Mouse (Mus musculus): ENCODE results near the gene Tor1b. TPM values are rescaled to one million over a fixed set of nuclear protein-coding genes. Genes with fewer than 3 reads are reported as not detected.

Gene Tor1b
- total RNA-seq, 2 experiments from 2014 or later, result 6.5 to 10.8 TPM

- ATAC-seq (replicated peaks; ENCODE audit: low FRiP score, poor library complexity, severe bottlenecking), result peak; percentile 93
Observed at GRCm38 (mm10) chr2:30981790-30982513, 29.2 kb downstream of the Tor1b start, which contains the start of the genes BC005624 and Usp20. TSS of gene BC005624 (minus strand) at chr2:30982201. TSS of gene Usp20 (plus strand) at chr2:30982279.

- no peak for ATAC-seq (replicated peaks; ENCODE audit: low FRiP score, poor library complexity, severe bottlenecking)
Observed at GRCm38 (mm10) chr2:30983024-30983423, 30.3 kb downstream of the Tor1b start.

GRCm38 (mm10) chr2:30985111-30986020 lies 32.6 kb downstream of the Tor1b start:
- ATAC-seq (replicated peaks; ENCODE audit: low FRiP score, poor library complexity, severe bottlenecking), result no peak

- ATAC-seq (replicated peaks; ENCODE audit: low FRiP score, poor library complexity, severe bottlenecking), result no peak
Observed at GRCm38 (mm10) chr2:30990221-30990620, 37.5 kb downstream of the Tor1b start.

- ATAC-seq (replicated peaks; ENCODE audit: low FRiP score, poor library complexity, severe bottlenecking), result no peak
Observed at GRCm38 (mm10) chr2:30994853-30995252, 42.1 kb downstream of the Tor1b start.

- no peak for ATAC-seq (replicated peaks; ENCODE audit: low FRiP score, poor library complexity, severe bottlenecking)
Observed at GRCm38 (mm10) chr2:30995432-30995996, 42.8 kb downstream of the Tor1b start.

- no peak for ATAC-seq (replicated peaks; ENCODE audit: low FRiP score, poor library complexity, severe bottlenecking)
Observed at GRCm38 (mm10) chr2:30998443-30999260, 45.9 kb downstream of the Tor1b start.

GRCm38 (mm10) chr2:31002857-31003256 lies 50.1 kb downstream of the Tor1b start:
- ATAC-seq (replicated peaks; ENCODE audit: low FRiP score, poor library complexity, severe bottlenecking), result no peak

GRCm38 (mm10) chr2:31005453-31005852 lies 52.7 kb downstream of the Tor1b start:
- ATAC-seq (replicated peaks; ENCODE audit: low FRiP score, poor library complexity, severe bottlenecking), result peak; percentile 46; the same call in 1 of the 2 replicates

- peak; percentile 83 for ATAC-seq (replicated peaks; ENCODE audit: low FRiP score, poor library complexity, severe bottlenecking)
Observed at GRCm38 (mm10) chr2:31006434-31006833, 53.7 kb downstream of the Tor1b start.

GRCm38 (mm10) chr2:31007208-31007607 lies 54.4 kb downstream of the Tor1b start:
- ATAC-seq (replicated peaks; ENCODE audit: low FRiP score, poor library complexity, severe bottlenecking), result no peak

Other genes starting within 250 kb of the Tor1b start
- gene 1700001O22Rik, start 149.3 kb upstream of the Tor1b start, total RNA-seq (2015; ENCODE audit: low replicate concordance), result not detected in 2 replicates
- gene 1700001O22Rik, start 149.3 kb upstream of the Tor1b start, total RNA-seq (2017; ENCODE audit: low replicate concordance), result not detected in 2 replicates
- 2.7 TPM in 2 replicates for gene Ntmt1, start 145.1 kb upstream of the Tor1b start, total RNA-seq (2015; ENCODE audit: low replicate concordance)
- gene Ntmt1, start 145.1 kb upstream of the Tor1b start, total RNA-seq (2017; ENCODE audit: low replicate concordance), result 3.9 TPM in 1 of 2 replicates, not detected in the other
- gene Asb6, start 122.6 kb upstream of the Tor1b start, total RNA-seq (2015; ENCODE audit: low replicate concordance), result 13.6 and 19.2 TPM in 2 replicates
- 40.6 and 42.2 TPM in 2 replicates for gene Asb6, start 122.6 kb upstream of the Tor1b start, total RNA-seq (2017; ENCODE audit: low replicate concordance)
- not detected in 2 replicates for gene Prrx2, start 118.0 kb upstream of the Tor1b start, total RNA-seq (2015; ENCODE audit: low replicate concordance)
- not detected in 2 replicates for gene Prrx2, start 118.0 kb upstream of the Tor1b start, total RNA-seq (2017; ENCODE audit: low replicate concordance)
- 0.38 and 2.1 TPM in 2 replicates for gene Ptges, start 23.1 kb upstream of the Tor1b start, total RNA-seq (2015; ENCODE audit: low replicate concordance)
- 0.42 and 2.3 TPM in 2 replicates for gene Ptges, start 23.1 kb upstream of the Tor1b start, total RNA-seq (2017; ENCODE audit: low replicate concordance)
- 13.6 and 14.4 TPM in 2 replicates for gene Tor1a, start 15.0 kb downstream of the Tor1b start, total RNA-seq (2015; ENCODE audit: low replicate concordance)
- gene Tor1a, start 15.0 kb downstream of the Tor1b start, total RNA-seq (2017; ENCODE audit: low replicate concordance), result 15.8 and 45.9 TPM in 2 replicates
- 13.6 and 14.2 TPM in 2 replicates for gene BC005624, start 29.2 kb downstream of the Tor1b start, total RNA-seq (2015; ENCODE audit: low replicate concordance)
- gene BC005624, start 29.2 kb downstream of the Tor1b start, total RNA-seq (2017; ENCODE audit: low replicate concordance), result 14.8 and 30.1 TPM in 2 replicates
- gene Usp20, start 29.3 kb downstream of the Tor1b start, total RNA-seq (2015; ENCODE audit: low replicate concordance), result 0.19 and 0.42 TPM in 2 replicates
- 0.60 and 0.84 TPM in 2 replicates for gene Usp20, start 29.3 kb downstream of the Tor1b start, total RNA-seq (2017; ENCODE audit: low replicate concordance)
- 15.5 and 20.4 TPM in 2 replicates for gene Fnbp1, start 189.0 kb downstream of the Tor1b start, total RNA-seq (2015; ENCODE audit: low replicate concordance)
- 2.9 and 6.1 TPM in 2 replicates for gene Fnbp1, start 189.0 kb downstream of the Tor1b start, total RNA-seq (2017; ENCODE audit: low replicate concordance)
- 2.5 and 10.7 TPM in 2 replicates for gene Gpr107, start 199.4 kb downstream of the Tor1b start, total RNA-seq (2015; ENCODE audit: low replicate concordance)
- 11.7 TPM in 2 replicates for gene Gpr107, start 199.4 kb downstream of the Tor1b start, total RNA-seq (2017; ENCODE audit: low replicate concordance)